Mouse (Mus musculus): ENCODE data around the gene Myadml2. TPM values are rescaled to one million over a fixed set of nuclear protein-coding genes. Genes with fewer than 3 reads are reported as not detected.

Myadml2 gene
- polyA plus RNA-seq (2016; fragmentation: Nextera tagmentation; extraction: Ambion mirVana), result 0.36 and 0.68 TPM in 2 replicates

GRCm38 (mm10) chr11:120648001-120648476 lies at the start of gene Myadml2:
Gene Myadml2 (minus strand): TSS chr11:120648158.
- peak within 1 kb of the TSS; percentile 10; the same call in 1 of the 2 replicates for H3K4me3 ChIP-seq (replicated peaks)
- no peaks in the 10 kb centered on the region for H3K9me3 ChIP-seq
- no peaks in the 10 kb centered on the region for H3K36me3 ChIP-seq
- peaks cover 15% of the 10 kb centered on the region for H3K27me3 ChIP-seq
- peak within 1 kb of the TSS; percentile 48 for H3K4me2 ChIP-seq
- H3K27ac ChIP-seq, result no peak within 1 kb of the TSS
- no peak for ATAC-seq (ENCODE audit: insufficient number of reproducible peaks, insufficient read depth, low FRiP score, low TSS enrichment, low read depth)
- peaks cover 13% of the 10 kb centered on the region for H3K4me1 ChIP-seq (replicated peaks)
- 5% methylated on average over 13 of the region's 13 CpGs for WGBS
- no peak within 1 kb of the TSS; the same call in 1 of the 2 replicates for H3K9ac ChIP-seq (replicated peaks)

GRCm38 (mm10) chr11:120697741-120698140 lies 49.8 kb upstream of the Myadml2 start:
- H3K27ac ChIP-seq, result peak overlapping the region; percentile 41
- no peaks in the 10 kb centered on the region for H3K27me3 ChIP-seq
- H3K9me3 ChIP-seq, result 0 out of 2 replicates have a peak, but pooled peaks cover 4% of the 10 kb centered on the region
- peaks cover 70% of the 10 kb centered on the region for H3K36me3 ChIP-seq
- H3K4me3 ChIP-seq (replicated peaks), result no peak overlapping the region
- WGBS, result 38% methylated on average over 10 of the region's 10 CpGs
- no peak overlapping the region for H3K4me2 ChIP-seq
- ATAC-seq (ENCODE audit: insufficient number of reproducible peaks, insufficient read depth, low FRiP score, low TSS enrichment, low read depth), result no peak
- H3K4me1 ChIP-seq (replicated peaks), result peaks cover 37% of the 10 kb centered on the region
- 0 out of 2 replicates have a peak overlapping the region, but pooled peaks have one; percentile 5 for H3K9ac ChIP-seq (replicated peaks)

- peaks cover 37% of the 10 kb centered on the region for H3K4me1 ChIP-seq (replicated peaks)
- peak overlapping the region; percentile 87 for H3K27ac ChIP-seq
- 0 out of 2 replicates have a peak, but pooled peaks cover 4% of the 10 kb centered on the region for H3K9me3 ChIP-seq
- WGBS, result 91% methylated on average over 6 of the region's 6 CpGs
- H3K9ac ChIP-seq (replicated peaks), result no peak overlapping the region
- H3K27me3 ChIP-seq, result no peaks in the 10 kb centered on the region
- no peak overlapping the region for H3K4me2 ChIP-seq
- peaks cover 71% of the 10 kb centered on the region for H3K36me3 ChIP-seq
- no peak overlapping the region for H3K4me3 ChIP-seq (replicated peaks)
- ATAC-seq (ENCODE audit: insufficient number of reproducible peaks, insufficient read depth, low FRiP score, low TSS enrichment, low read depth), result no peak
Measured at GRCm38 (mm10) chr11:120696568-120696967, 48.6 kb upstream of the Myadml2 start.

GRCm38 (mm10) chr11:120695641-120696040 lies 47.7 kb upstream of the Myadml2 start:
- Histone ChIP-seq H3K36me3 (peaks cover 69% of the 10 kb centered on the region), H3K9ac (replicated peaks) (peak overlapping the region; percentile 32)

GRCm38 (mm10) chr11:120695184-120695583 lies 47.2 kb upstream of the Myadml2 start:
- peak overlapping the region; percentile 87 for H3K27ac ChIP-seq
- H3K4me3 ChIP-seq (replicated peaks), result no peak overlapping the region
- 0 out of 2 replicates have a peak, but pooled peaks cover 4% of the 10 kb centered on the region for H3K9me3 ChIP-seq
- no peak overlapping the region for H3K9ac ChIP-seq (replicated peaks)
- peaks cover 69% of the 10 kb centered on the region for H3K36me3 ChIP-seq
- H3K27me3 ChIP-seq, result no peaks in the 10 kb centered on the region
- ATAC-seq (ENCODE audit: insufficient number of reproducible peaks, insufficient read depth, low FRiP score, low TSS enrichment, low read depth), result peak; percentile 41; the same call in 1 of the 2 replicates
- 10% methylated on average over 4 of the region's 4 CpGs for WGBS
- H3K4me1 ChIP-seq (replicated peaks), result peaks cover 37% of the 10 kb centered on the region
- 0 out of 2 replicates have a peak overlapping the region, but pooled peaks have one; percentile 11 for H3K4me2 ChIP-seq

More at GRCm38 (mm10) chr11:120695641-120696040, 47.7 kb upstream of the Myadml2 start:
- H3K4me1 ChIP-seq (replicated peaks), result peaks cover 37% of the 10 kb centered on the region
- H3K4me3 ChIP-seq (replicated peaks), result no peak overlapping the region
- peak overlapping the region; percentile 87 for H3K27ac ChIP-seq
- H3K4me2 ChIP-seq, result peak overlapping the region; percentile 11
- no peaks in the 10 kb centered on the region for H3K27me3 ChIP-seq
- ATAC-seq (ENCODE audit: insufficient number of reproducible peaks, insufficient read depth, low FRiP score, low TSS enrichment, low read depth), result peak; percentile 64
- 0 out of 2 replicates have a peak, but pooled peaks cover 4% of the 10 kb centered on the region for H3K9me3 ChIP-seq
- 5% methylated on average over 12 of the region's 12 CpGs for WGBS

- H3K27ac ChIP-seq, result no peak overlapping the region
- no peak overlapping the region for H3K4me3 ChIP-seq (replicated peaks)
- peaks cover 37% of the 10 kb centered on the region for H3K4me1 ChIP-seq (replicated peaks)
- H3K36me3 ChIP-seq, result peaks cover 73% of the 10 kb centered on the region
- 0 out of 2 replicates have a peak, but pooled peaks cover 4% of the 10 kb centered on the region for H3K9me3 ChIP-seq
- no peak overlapping the region for H3K4me2 ChIP-seq
- H3K27me3 ChIP-seq, result no peaks in the 10 kb centered on the region
- WGBS, result 83% methylated on average over 3 of the region's 3 CpGs
- ATAC-seq (ENCODE audit: insufficient number of reproducible peaks, insufficient read depth, low FRiP score, low TSS enrichment, low read depth), result no peak
- H3K9ac ChIP-seq (replicated peaks), result no peak overlapping the region
Measured at GRCm38 (mm10) chr11:120693461-120693860, 45.5 kb upstream of the Myadml2 start.

GRCm38 (mm10) chr11:120692471-120693011 lies 44.6 kb upstream of the Myadml2 start:
- H3K36me3 ChIP-seq, result peaks cover 81% of the 10 kb centered on the region
- 91% methylated on average over 4 of the region's 4 CpGs for WGBS
- H3K4me3 ChIP-seq (replicated peaks), result no peak overlapping the region
- H3K9ac ChIP-seq (replicated peaks), result no peak overlapping the region
- H3K4me2 ChIP-seq, result no peak overlapping the region
- no peak overlapping the region for H3K27ac ChIP-seq
- ATAC-seq (ENCODE audit: insufficient number of reproducible peaks, insufficient read depth, low FRiP score, low TSS enrichment, low read depth), result no peak
- H3K9me3 ChIP-seq, result 0 out of 2 replicates have a peak, but pooled peaks cover 4% of the 10 kb centered on the region
- H3K4me1 ChIP-seq (replicated peaks), result peaks cover 29% of the 10 kb centered on the region
- H3K27me3 ChIP-seq, result no peaks in the 10 kb centered on the region

GRCm38 (mm10) chr11:120689365-120689764 lies 41.4 kb upstream of the Myadml2 start:
- Histone ChIP-seq H3K9ac (replicated peaks) (no peak overlapping the region), H3K9me3 (no peaks in the 10 kb centered on the region), H3K36me3 (peaks cover 83% of the 10 kb centered on the region), H3K27me3 (no peaks in the 10 kb centered on the region), H3K27ac (no peak overlapping the region), H3K4me2 (no peak overlapping the region), H3K4me3 (replicated peaks) (no peak overlapping the region), H3K4me1 (replicated peaks) (peaks cover 12% of the 10 kb centered on the region)
- 79% methylated on average over 3 of the region's 3 CpGs for WGBS
- no peak for ATAC-seq (ENCODE audit: insufficient number of reproducible peaks, insufficient read depth, low FRiP score, low TSS enrichment, low read depth)

- WGBS, result 82% methylated on average over 20 of the region's 20 CpGs
- Histone ChIP-seq H3K4me1 (replicated peaks) (peaks cover 16% of the 10 kb centered on the region; the same call in 1 of the 2 replicates), H3K9me3 (no peaks in the 10 kb centered on the region), H3K4me2 (no peak overlapping the region), H3K4me3 (replicated peaks) (no peak overlapping the region), H3K27me3 (no peaks in the 10 kb centered on the region), H3K36me3 (peaks cover 82% of the 10 kb centered on the region), H3K27ac (peak overlapping the region; percentile 76), H3K9ac (replicated peaks) (0 out of 2 replicates have a peak overlapping the region, but pooled peaks have one; percentile 12)
- ATAC-seq (ENCODE audit: insufficient number of reproducible peaks, insufficient read depth, low FRiP score, low TSS enrichment, low read depth), result no peak
Measured at GRCm38 (mm10) chr11:120686650-120687272, 38.8 kb upstream of the Myadml2 start.

GRCm38 (mm10) chr11:120684660-120685059 lies 36.7 kb upstream of the Myadml2 start:
- H3K9ac ChIP-seq (replicated peaks), result no peak overlapping the region
- no peak overlapping the region for H3K27ac ChIP-seq
- H3K4me2 ChIP-seq, result no peak overlapping the region
- H3K36me3 ChIP-seq, result peaks cover 84% of the 10 kb centered on the region
- no peak for ATAC-seq (ENCODE audit: insufficient number of reproducible peaks, insufficient read depth, low FRiP score, low TSS enrichment, low read depth)
- H3K4me3 ChIP-seq (replicated peaks), result no peak overlapping the region
- WGBS, result 84% methylated on average over 2 of the region's 2 CpGs
- no peaks in the 10 kb centered on the region for H3K9me3 ChIP-seq
- peaks cover 16% of the 10 kb centered on the region; the same call in 1 of the 2 replicates for H3K4me1 ChIP-seq (replicated peaks)
- H3K27me3 ChIP-seq, result no peaks in the 10 kb centered on the region

GRCm38 (mm10) chr11:120684086-120684485 lies 36.1 kb upstream of the Myadml2 start:
- H3K9ac ChIP-seq (replicated peaks), result no peak overlapping the region
- H3K9me3 ChIP-seq, result no peaks in the 10 kb centered on the region
- no peak overlapping the region for H3K27ac ChIP-seq
- peaks cover 84% of the 10 kb centered on the region for H3K36me3 ChIP-seq
- H3K27me3 ChIP-seq, result no peaks in the 10 kb centered on the region
- peaks cover 16% of the 10 kb centered on the region; the same call in 1 of the 2 replicates for H3K4me1 ChIP-seq (replicated peaks)
- 83% methylated on average over 2 of the region's 2 CpGs for WGBS
- no peak for ATAC-seq (ENCODE audit: insufficient number of reproducible peaks, insufficient read depth, low FRiP score, low TSS enrichment, low read depth)
- H3K4me3 ChIP-seq (replicated peaks), result no peak overlapping the region
- H3K4me2 ChIP-seq, result no peak overlapping the region
